Mouse (Mus musculus): Measurements from ENCODE around the gene Nr2e1. TPM values are rescaled to one million over a fixed set of nuclear protein-coding genes. Genes with fewer than 3 reads are reported as not detected.

The Nr2e1 gene
- total RNA-seq, 1 experiment from 2014 or later = not detected

GRCm38 (mm10) chr10:42546507-42546906, 36.9 kb downstream of the Nr2e1 start:
- DNase-seq = no peak

DNA sequence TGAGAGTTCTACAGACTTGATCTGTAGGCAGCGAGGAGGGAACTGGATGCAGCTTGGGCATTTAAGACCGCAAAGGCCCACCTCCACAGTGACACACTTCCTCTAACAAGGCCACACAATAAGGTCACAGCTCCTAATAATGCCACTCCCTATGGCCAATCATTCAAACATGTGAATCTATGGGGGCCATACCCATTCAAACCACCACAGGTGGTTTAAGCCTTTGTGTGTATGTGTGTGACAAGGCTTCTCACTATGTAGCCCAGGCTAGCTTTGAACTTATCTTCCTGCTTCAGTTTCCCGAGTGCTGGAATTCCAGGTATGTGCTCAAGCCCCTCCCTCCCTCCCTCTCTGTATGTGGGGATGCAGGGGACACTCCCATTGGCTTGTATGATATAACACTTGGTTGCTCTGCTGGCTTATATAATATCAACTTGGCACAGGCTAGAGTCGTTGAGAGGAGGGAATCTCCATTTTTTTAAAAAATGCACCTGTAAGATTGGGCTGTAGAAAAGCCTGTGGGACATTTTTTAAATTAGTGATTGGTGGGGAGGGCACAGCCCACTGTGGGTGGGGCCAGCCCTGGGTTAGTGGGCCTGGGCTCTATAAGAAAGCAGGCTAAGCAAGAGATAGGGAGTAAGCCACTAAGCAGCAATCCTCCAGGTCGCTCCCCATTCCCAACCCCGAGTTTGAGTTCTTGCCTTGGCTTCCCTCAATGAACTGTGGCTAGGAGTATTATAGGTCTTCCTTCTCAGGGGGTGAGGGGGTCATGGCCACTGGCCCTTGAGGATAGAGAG, 37.5 kb downstream of the Nr2e1 start:
- no peak for DNase-seq

DNA sequence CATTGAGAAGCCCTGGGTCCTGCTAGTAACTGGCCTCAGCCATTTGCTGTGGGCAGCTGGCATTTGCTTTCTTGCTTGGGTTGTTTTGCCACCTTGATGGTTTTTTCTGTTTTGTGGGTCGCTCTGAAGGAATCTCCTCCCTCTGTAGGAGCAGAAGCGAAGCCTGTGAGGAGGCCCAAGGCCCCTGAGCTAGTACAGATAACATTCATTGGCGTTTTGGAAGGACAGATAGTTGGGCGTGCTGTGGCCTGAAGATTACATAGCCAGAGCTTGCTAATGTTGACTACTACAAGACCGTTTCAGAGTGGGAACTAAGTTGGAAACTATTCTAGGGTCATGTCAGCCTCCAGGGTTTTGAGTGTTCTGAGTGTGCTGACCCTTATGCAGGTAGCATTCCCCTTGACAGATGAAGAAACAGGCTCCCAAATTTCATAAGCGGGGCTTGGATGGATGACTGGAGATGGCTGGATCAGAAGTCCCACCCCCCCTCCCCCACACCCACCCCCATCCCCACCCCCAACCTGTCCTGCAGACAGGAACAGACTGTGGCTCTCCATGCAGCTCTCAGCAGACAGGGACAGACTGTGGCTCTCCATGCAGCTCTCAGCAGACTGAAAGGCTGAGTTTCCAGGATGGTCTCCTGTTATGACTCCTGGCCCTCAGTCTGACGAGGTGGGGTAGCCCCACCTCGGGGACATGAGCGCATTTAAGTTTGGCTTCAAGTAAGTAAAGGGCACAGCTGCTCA, 45.7 kb downstream of the Nr2e1 start:
- DNase-seq = no peak

DNA sequence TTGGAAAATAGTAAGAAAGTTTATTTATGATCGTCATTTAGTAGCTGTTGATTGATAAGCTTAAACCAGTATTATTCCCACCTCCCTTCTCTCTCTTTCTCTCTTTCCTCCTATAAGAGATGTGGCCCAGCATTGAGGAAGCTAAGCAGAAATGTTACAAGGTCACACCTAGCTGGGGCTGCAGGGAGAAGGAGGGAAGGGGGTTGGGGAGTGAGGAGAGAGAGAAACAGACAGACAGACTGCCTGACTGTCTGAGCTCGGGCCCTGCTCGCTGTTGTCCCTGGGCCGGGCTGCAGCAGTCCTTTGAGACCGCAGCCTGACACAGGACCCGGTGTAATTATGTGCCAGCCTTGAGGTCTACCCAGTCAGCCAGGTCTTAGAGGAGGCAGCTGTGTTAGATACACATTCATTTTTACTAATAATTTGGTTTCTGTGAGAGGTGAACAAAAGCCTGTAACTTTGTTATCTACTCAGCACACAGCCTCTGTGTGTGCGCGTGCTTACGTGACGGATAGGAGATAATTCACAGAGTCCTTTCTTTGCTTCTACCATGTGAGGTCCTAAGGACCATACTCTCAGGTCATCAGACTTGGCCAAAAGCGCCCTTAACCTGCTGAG, 49.5 kb downstream of the Nr2e1 start:
- no peak for DNase-seq

DNA sequence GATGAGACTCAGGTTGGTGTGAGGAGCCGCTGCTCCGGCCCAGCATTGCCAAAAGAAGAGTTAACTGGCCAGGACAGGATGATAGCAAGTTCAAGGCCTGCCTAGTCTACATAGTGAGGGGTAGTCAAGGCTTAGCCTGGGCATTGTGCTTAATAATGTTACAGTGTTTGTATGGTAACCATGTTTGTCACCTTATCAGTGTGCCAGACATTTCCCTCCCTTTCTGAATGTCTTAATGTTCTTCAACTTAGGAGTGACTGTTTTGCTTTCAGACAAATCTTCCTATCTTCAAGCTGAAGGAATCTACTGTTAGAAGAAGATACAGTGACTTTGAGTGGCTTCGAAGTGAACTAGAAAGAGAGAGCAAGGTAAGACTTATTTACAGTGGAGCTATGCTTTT, 57.8 kb downstream of the Nr2e1 start:
- no peak for DNase-seq

DNA sequence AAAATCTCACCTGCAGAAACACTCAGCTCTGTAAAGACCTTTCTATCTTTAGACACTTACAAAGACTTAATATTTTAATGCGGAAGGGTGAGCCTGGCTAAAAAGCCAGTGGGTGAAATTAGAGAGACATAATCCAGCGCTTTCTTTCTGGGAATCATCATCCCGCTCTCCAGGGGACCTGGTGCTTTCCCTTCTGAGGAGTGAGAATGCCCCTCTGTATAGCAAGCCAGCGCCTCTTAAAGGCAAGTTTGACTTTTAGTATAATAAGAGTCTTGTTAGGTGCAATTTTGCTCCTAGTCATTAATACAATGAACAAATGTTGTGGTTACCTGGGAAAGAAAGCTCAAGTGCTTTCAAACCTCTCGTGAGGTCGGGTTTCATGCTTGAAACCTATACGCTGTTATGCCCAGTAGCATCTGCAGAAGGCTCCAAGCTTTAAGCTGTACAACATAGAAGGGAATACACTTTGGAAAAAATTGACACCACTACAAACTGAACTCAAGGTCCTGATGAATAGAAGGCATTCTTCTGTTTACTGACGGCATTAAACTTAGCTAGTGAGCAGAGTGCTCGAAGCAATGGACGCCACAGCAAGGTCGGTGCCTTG, 59.8 kb downstream of the Nr2e1 start:
- no peak for DNase-seq

GRCm38 (mm10) chr10:42522912-42523311, 60.5 kb downstream of the Nr2e1 start:
- no peak for DNase-seq

DNA sequence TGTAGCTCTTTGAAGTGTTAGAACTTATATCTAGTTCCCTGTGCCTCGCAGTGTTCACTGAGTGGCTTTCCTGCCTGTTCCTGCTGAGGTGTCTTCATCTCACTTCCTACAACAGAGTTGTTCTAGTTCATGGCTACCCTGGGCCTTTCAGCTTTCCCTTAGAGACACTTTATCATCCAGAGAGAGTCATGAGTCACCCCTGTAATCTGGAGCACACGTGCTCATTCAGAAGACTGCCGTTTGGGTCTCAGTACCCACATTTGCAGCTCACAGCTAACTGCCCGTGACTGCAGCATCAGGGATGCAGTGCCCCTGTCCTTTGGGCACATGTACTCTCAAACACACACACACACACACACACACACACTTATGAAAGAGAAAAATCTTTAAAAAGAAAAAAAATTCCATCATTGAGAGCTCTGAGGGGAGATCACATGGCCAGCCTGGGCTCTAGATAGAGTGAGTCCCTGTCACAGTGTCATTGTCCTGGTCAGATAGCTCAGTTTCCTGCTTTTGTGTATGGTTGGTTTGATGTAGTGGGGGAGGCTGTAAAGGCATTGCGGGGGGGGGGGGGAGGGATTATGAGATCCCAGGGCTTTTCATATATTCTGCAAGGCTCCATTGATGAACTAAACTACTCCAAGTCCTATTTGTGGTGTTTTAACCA, 62.0 kb downstream of the Nr2e1 start:
- DNase-seq = no peak

- DNase-seq = no peak
These were observed 65.1 kb downstream of the Nr2e1 start for GRCm38 (mm10) chr10:42518363-42518762.

GRCm38 (mm10) chr10:42514125-42514524, 69.3 kb downstream of the Nr2e1 start:
- no peak for DNase-seq

Other genes with a start within 250 kb of the Nr2e1 start
- 18.5 and 19.6 TPM in 2 replicates for gene Afg1l, start 105.1 kb downstream of the Nr2e1 start, total RNA-seq (2021)
- gene Snx3, start 81.6 kb downstream of the Nr2e1 start, total RNA-seq (2021) = 212 and 272 TPM in 2 replicates
- 27.4 TPM in 2 replicates for gene Ostm1, start 190 bp upstream of the Nr2e1 start, total RNA-seq (2021)
- 70.0 and 75.3 TPM in 2 replicates for gene Sec63, start 177.9 kb upstream of the Nr2e1 start, total RNA-seq (2021)

Data from adrenal gland, postnatal 25 days (tissue).